ENCODE assay signal across 8 mouse cellular contexts in the genomic region with DNA sequence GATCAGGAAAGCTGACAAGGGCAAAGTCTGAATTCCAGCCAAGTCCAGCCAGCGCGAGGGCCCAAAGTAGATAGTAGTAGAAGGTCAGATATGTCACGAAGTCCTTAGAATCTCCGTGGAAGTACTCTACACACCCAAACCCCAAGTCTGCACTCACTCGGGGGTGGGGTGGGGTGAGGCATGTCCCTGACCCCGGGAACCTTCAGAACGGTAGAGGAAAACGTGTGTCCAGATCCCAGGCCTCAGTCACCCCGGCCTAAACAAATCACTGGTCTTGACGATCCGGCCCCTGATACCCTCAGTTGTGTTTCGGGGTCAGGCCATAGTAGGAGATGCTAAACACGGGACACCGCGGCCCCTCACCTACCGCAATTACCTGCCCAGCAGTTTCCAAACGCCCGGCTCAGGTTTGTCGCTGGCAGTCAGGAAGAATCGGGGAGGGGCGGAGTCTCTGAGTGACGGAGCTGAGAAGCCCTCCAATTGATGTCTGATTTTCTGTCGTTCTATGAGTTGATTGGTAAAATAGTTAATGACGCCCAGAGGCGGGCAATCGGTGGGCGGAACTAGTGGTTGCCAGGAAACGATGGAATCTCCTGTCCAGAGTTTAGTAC. TPM values are rescaled to one million over a fixed set of nuclear protein-coding genes. Genes with fewer than 3 reads are reported as not detected.
DNase-seq lines count a peak whose midpoint lies in the region; ATAC-seq and TF ChIP-seq lines count a peak whose summit lies in the region.

TSS of gene Ccdc32 (minus strand) at position 453 of the 611 bp plus-strand sequence.

- peak; percentile 100 for ATAC-seq in activated CD4-positive, CD25-positive, alpha-beta regulatory T cell, adult 4 months

- no peaks in the 10 kb centered on the region for H3K27me3 ChIP-seq in megakaryocyte, embryonic 14.5 days (replicated peaks)

- H3K4me1 ChIP-seq in cortical plate, adult 2 months (ENCODE audit: control insufficient read depth, insufficient read depth, low read length): peaks cover 3% of the 10 kb centered on the region
- peaks cover 58% of the 10 kb centered on the region for H3K4me1 ChIP-seq in megakaryocyte, embryonic 14.5 days

- no peak for TF ChIP-seq CTCF in cortical plate, adult 2 months (IDR thresholded peaks at IDR 0.05; ENCODE audit: extremely low read depth, insufficient read depth, low read length)

- peak; percentile 93 to 97 for DNase-seq in gastrocnemius, adult 8-10 months (ENCODE audit: low spot score in 2 of 2)
- DNase-seq in hindlimb bud, embryonic 11.5 days (ENCODE audit: extremely low spot score, low read depth, low spot score): peak; percentile 87
- DNase-seq in left cerebral cortex, adult 8-10 months (ENCODE audit: low spot score in 2 of 2): peak; percentile 92 to 96
- peak; percentile 96 to 97 for DNase-seq in right cerebral cortex, postnatal 10 days (ENCODE audit: low spot score in 2 of 2)
- DNase-seq in urinary bladder, postnatal 25 days (ENCODE audit: low spot score): peak; percentile 77

- H3K9me3 ChIP-seq in megakaryocyte, embryonic 14.5 days: no peaks in the 10 kb centered on the region

- peaks cover 32% of the 10 kb centered on the region for H3K36me3 ChIP-seq in megakaryocyte, embryonic 14.5 days (replicated peaks; ENCODE audit: low read length)

- peak; percentile 67; the same call in 1 of the 2 replicates for TF ChIP-seq POLR2A in cortical plate, adult 2 months (IDR thresholded peaks at IDR 0.05; ENCODE audit: extremely low read depth, insufficient read depth, low read length)

- no peak within 1 kb of the TSS for H3K27ac ChIP-seq in cortical plate, adult 2 months (ENCODE audit: insufficient read depth, low read length)

- peak within 1 kb of the TSS; percentile 96 for H3K4me3 ChIP-seq in cortical plate, adult 2 months (ENCODE audit: insufficient read depth, low read length)
- H3K4me3 ChIP-seq in megakaryocyte, embryonic 14.5 days (replicated peaks): peak within 1 kb of the TSS; percentile 97

RNA-seq across cellular contexts. Expression of gene Ccdc32, which starts in this region (rescaled TPM):
- 10 to 100 TPM; 20.5 to 21.3 TPM for polyA plus RNA-seq in activated CD4-positive, CD25-positive, alpha-beta regulatory T cell, adult 4 months (2017; shearing (Covaris generic))
- 44.3 and 45.1 TPM in 2 replicates for polyA plus RNA-seq in cortical plate, adult 2 months (2012; rRNA removed)
- total RNA-seq in gastrocnemius, adult 8-10 months (2022): 1 to 10 TPM; 2.9 to 5.4 (median 4.2) TPM
- 10 to 100 TPM; 43.1 to 49.6 (median 46.5) TPM for total RNA-seq in left cerebral cortex, adult 8-10 months (2022)
- 11.1 and 12.4 TPM in 2 replicates for polyA plus RNA-seq in megakaryocyte, embryonic 14.5 days (2012; ENCODE audit: insufficient read depth, low replicate concordance)

Comparison
In these comparisons a context has a peak if more than half of its experiments do, and no peak if none do; other contexts are left out.
1. RNA of gene Ccdc32 (total RNA-seq): 43.1 to 49.6 TPM in left cerebral cortex, adult 8-10 months; 2.9 to 5.4 TPM in gastrocnemius, adult 8-10 months; every median in the first group is over 4 times any median in the second.
2. Peak in every context shown above with its lines, with median percentiles within 50 percentile points of each other: DNase-seq.